Mouse (Mus musculus): ENCODE results near the gene Fyb. TPM values are rescaled to one million over a fixed set of nuclear protein-coding genes. Genes with fewer than 3 reads are reported as not detected.

The Fyb gene
- 689 TPM for polyA plus RNA-seq (2017; shearing (Covaris generic))

DNA sequence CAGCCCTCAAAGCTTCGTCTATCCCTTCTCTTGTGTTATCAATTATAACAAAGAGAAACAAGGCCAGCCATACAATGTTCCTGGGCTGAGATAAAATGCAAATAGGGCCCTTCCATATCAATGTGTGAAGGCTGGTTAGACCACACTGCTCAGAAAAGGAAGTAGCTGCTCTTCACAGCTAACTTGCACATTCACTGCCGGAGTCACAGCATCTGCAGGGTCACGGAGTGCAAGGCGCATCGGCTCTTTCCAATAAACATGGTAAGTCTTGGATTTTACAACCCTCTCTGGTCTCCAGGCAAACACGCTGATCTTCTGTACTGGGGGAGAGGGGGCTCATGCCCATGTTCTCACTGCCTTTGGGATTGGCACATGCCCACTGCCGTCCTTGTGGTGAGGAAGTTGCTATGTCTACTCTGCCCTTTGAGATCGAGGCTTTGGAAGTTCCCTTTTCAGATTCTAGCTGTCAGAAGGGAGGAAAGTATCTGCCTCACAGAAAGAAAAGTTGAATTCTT lies at the start of gene Fyb:
Gene Fyb (plus strand): TSS at position 201 of the 515 bp plus-strand sequence.

GRCm38 (mm10) chr15:6707936-6708525 lies 185.4 kb downstream of the Fyb start, which contains the start of gene Rictor:
Rictor (plus strand) TSS chr15:6708379.

Other genes with a start within 250 kb of the Fyb start
- not detected for gene Dab2, start 223.1 kb upstream of the Fyb start, polyA plus RNA-seq (2017; shearing (Covaris generic))
- gene C9, start 77.5 kb upstream of the Fyb start, polyA plus RNA-seq (2017; shearing (Covaris generic)), result not detected
- 91.9 TPM for gene Rictor, start 185.5 kb downstream of the Fyb start, polyA plus RNA-seq (2017; shearing (Covaris generic))